Mouse (Mus musculus) hindbrain, embryonic 12.5 days (tissue): ENCODE data around the gene Grin1. TPM values are rescaled to one million over a fixed set of nuclear protein-coding genes. Genes with fewer than 3 reads are reported as not detected.

Source experiments
- polyA plus RNA-seq: library from polyadenylated mRNA; unstranded; fragments of >200 nt; fragmentation: Nextera tagmentation; extraction: Ambion mirVana; gene quantifications from 2 replicates; pipeline ENCODE4 v1.2.1, GENCODE M21; 2016

Grin1 gene
- polyA plus RNA-seq, 1 experiment from 2014 or later, result 6.3 TPM

Other genes with a start within 250 kb of the Grin1 start
- not detected in 2 replicates for gene Entpd8, start 238.9 kb downstream of the Grin1 start, polyA plus RNA-seq
- gene Noxa1, start 224.0 kb downstream of the Grin1 start, polyA plus RNA-seq, result 0.14 and 0.22 TPM in 2 replicates
- 70.9 and 76.4 TPM in 2 replicates for gene Nrarp, start 138.4 kb downstream of the Grin1 start, polyA plus RNA-seq
- 1.8 and 2.4 TPM in 2 replicates for gene Tor4a, start 122.3 kb downstream of the Grin1 start, polyA plus RNA-seq
- 107 and 117 TPM in 2 replicates for gene Nelfb, start 107.7 kb downstream of the Grin1 start, polyA plus RNA-seq
- gene Stpg3, start 104.5 kb downstream of the Grin1 start, polyA plus RNA-seq, result not detected in 2 replicates
- gene Fam166a, start 100.4 kb downstream of the Grin1 start, polyA plus RNA-seq, result 0.19 TPM in 1 of 2 replicates, not detected in the other
- 391 and 416 TPM in 2 replicates for gene Tubb4b, start 94.5 kb downstream of the Grin1 start, polyA plus RNA-seq
- not detected in 2 replicates for gene Slc34a3, start 84.8 kb downstream of the Grin1 start, polyA plus RNA-seq
- not detected in 2 replicates for gene Rnf224, start 82.4 kb downstream of the Grin1 start, polyA plus RNA-seq
- gene Rnf208, start 76.9 kb downstream of the Grin1 start, polyA plus RNA-seq, result 37.8 and 40.5 TPM in 2 replicates
- not detected in 2 replicates for gene Cysrt1, start 76.7 kb downstream of the Grin1 start, polyA plus RNA-seq
- gene AL732309.1, start 72.3 kb downstream of the Grin1 start, polyA plus RNA-seq, result 3.5 and 6.2 TPM in 2 replicates
- 16.5 and 18.6 TPM in 2 replicates for gene Tmem203, start 63.7 kb downstream of the Grin1 start, polyA plus RNA-seq
- gene Tprn, start 56.6 kb downstream of the Grin1 start, polyA plus RNA-seq, result 13.2 and 14.9 TPM in 2 replicates
- gene Ssna1, start 46.7 kb downstream of the Grin1 start, polyA plus RNA-seq, result 195 and 201 TPM in 2 replicates
- gene Anapc2, start 46.7 kb downstream of the Grin1 start, polyA plus RNA-seq, result 147 and 152 TPM in 2 replicates
- not detected in 2 replicates for gene Tmem210, start 31.0 kb downstream of the Grin1 start, polyA plus RNA-seq
- not detected in 2 replicates for gene Lrrc26, start 29.3 kb downstream of the Grin1 start, polyA plus RNA-seq
- 73.5 and 78.8 TPM in 2 replicates for gene Man1b1, start 13.2 kb upstream of the Grin1 start, polyA plus RNA-seq
- 21.9 and 23.5 TPM in 2 replicates for gene Dpp7, start 37.2 kb upstream of the Grin1 start, polyA plus RNA-seq
- 5.7 and 7.9 TPM in 2 replicates for gene Uap1l1, start 46.5 kb upstream of the Grin1 start, polyA plus RNA-seq
- gene Sapcd2, start 53.1 kb upstream of the Grin1 start, polyA plus RNA-seq, result 31.9 and 41.4 TPM in 2 replicates
- gene Entpd2, start 76.7 kb upstream of the Grin1 start, polyA plus RNA-seq, result 0.22 and 0.46 TPM in 2 replicates
- 216 and 225 TPM in 2 replicates for gene Npdc1, start 80.2 kb upstream of the Grin1 start, polyA plus RNA-seq
- gene Fut7, start 104.1 kb upstream of the Grin1 start, polyA plus RNA-seq, result 0.53 TPM in 1 of 2 replicates, not detected in the other
- 10.1 and 10.6 TPM in 2 replicates for gene Abca2, start 109.5 kb upstream of the Grin1 start, polyA plus RNA-seq
- 2.3 and 2.4 TPM in 2 replicates for gene Clic3, start 137.7 kb upstream of the Grin1 start, polyA plus RNA-seq
- gene Paxx, start 141.9 kb upstream of the Grin1 start, polyA plus RNA-seq, result 41.6 and 49.4 TPM in 2 replicates
- gene Ptgds, start 150.9 kb upstream of the Grin1 start, polyA plus RNA-seq, result 2.8 and 3.0 TPM in 2 replicates
- not detected in 2 replicates for gene Lcn12, start 174.7 kb upstream of the Grin1 start, polyA plus RNA-seq
- 106 and 116 TPM in 2 replicates for gene Fbxw5, start 181.6 kb upstream of the Grin1 start, polyA plus RNA-seq
- gene C8g, start 182.5 kb upstream of the Grin1 start, polyA plus RNA-seq, result 4.8 and 6.0 TPM in 2 replicates
- 25.7 and 29.6 TPM in 2 replicates for gene Traf2, start 227.8 kb upstream of the Grin1 start, polyA plus RNA-seq
- 377 TPM in 2 replicates for gene Edf1, start 238.7 kb upstream of the Grin1 start, polyA plus RNA-seq